Mouse (Mus musculus): Measurements from ENCODE around the gene Pir.

The Pir gene

GRCm38 (mm10) chrX:164269285-164269761, at the start of gene Pir:
Gene Pir (plus strand): TSS chrX:164269371.
- peak; percentile 36 for DNase-seq (ENCODE audit: low read depth)

GRCm38 (mm10) chrX:164221989-164222388, 47.2 kb upstream of the Pir start:
- DNase-seq (ENCODE audit: low read depth): no peak

- no peak for DNase-seq (ENCODE audit: low read depth)
Measured at GRCm38 (mm10) chrX:164233380-164233779, 35.8 kb upstream of the Pir start.

- DNase-seq (ENCODE audit: low read depth): no peak
Measured at GRCm38 (mm10) chrX:164245714-164246113, 23.5 kb upstream of the Pir start.

- DNase-seq (ENCODE audit: low read depth): no peak
Measured at GRCm38 (mm10) chrX:164246722-164247121, 22.4 kb upstream of the Pir start.

- no peak for DNase-seq (ENCODE audit: low read depth)
Measured at GRCm38 (mm10) chrX:164256527-164256926, 12.6 kb upstream of the Pir start.

- no peak for DNase-seq (ENCODE audit: low read depth)
Measured at GRCm38 (mm10) chrX:164258057-164258456, 11.1 kb upstream of the Pir start, which contains the start of gene Bmx. Gene Bmx (minus strand): TSS chrX:164258193.

- no peak for DNase-seq (ENCODE audit: low read depth)
Measured at GRCm38 (mm10) chrX:164258662-164259061, 10.5 kb upstream of the Pir start.

GRCm38 (mm10) chrX:164262286-164262685, 6.9 kb upstream of the Pir start:
- no peak for DNase-seq (ENCODE audit: low read depth)

- DNase-seq (ENCODE audit: low read depth): no peak
Measured at GRCm38 (mm10) chrX:164264861-164265260, 4.3 kb upstream of the Pir start.

GRCm38 (mm10) chrX:164270603-164271002, 1.4 kb downstream of the Pir start:
- no peak for DNase-seq (ENCODE audit: low read depth)

- no peak for DNase-seq (ENCODE audit: low read depth)
Measured at GRCm38 (mm10) chrX:164275536-164275935, 6.4 kb downstream of the Pir start.

GRCm38 (mm10) chrX:164280918-164281647, 11.9 kb downstream of the Pir start:
- DNase-seq (ENCODE audit: low read depth): no peak

GRCm38 (mm10) chrX:164283808-164284207, 14.6 kb downstream of the Pir start:
- DNase-seq (ENCODE audit: low read depth): no peak

- DNase-seq (ENCODE audit: low read depth): peak; percentile 12
Measured at GRCm38 (mm10) chrX:164287077-164287476, 17.9 kb downstream of the Pir start.

GRCm38 (mm10) chrX:164291147-164291546, 22.0 kb downstream of the Pir start:
- DNase-seq (ENCODE audit: low read depth): no peak

- DNase-seq (ENCODE audit: low read depth): no peak
Measured at GRCm38 (mm10) chrX:164306250-164306649, 37.1 kb downstream of the Pir start.

GRCm38 (mm10) chrX:164313876-164314275, 44.7 kb downstream of the Pir start:
- DNase-seq (ENCODE audit: low read depth): no peak

GRCm38 (mm10) chrX:164318554-164318953, 49.4 kb downstream of the Pir start:
- no peak for DNase-seq (ENCODE audit: low read depth)

GRCm38 (mm10) chrX:164320031-164320430, 50.9 kb downstream of the Pir start:
- DNase-seq (ENCODE audit: low read depth): no peak

GRCm38 (mm10) chrX:164322492-164322891, 53.3 kb downstream of the Pir start:
- no peak for DNase-seq (ENCODE audit: low read depth)

- no peak for DNase-seq (ENCODE audit: low read depth)
Measured at GRCm38 (mm10) chrX:164323391-164323913, 54.3 kb downstream of the Pir start.

GRCm38 (mm10) chrX:164330351-164330750, 61.2 kb downstream of the Pir start:
- DNase-seq (ENCODE audit: low read depth): no peak

- no peak for DNase-seq (ENCODE audit: low read depth)
Measured at GRCm38 (mm10) chrX:164330766-164331165, 61.6 kb downstream of the Pir start.

Data from c-Kit-positive CD71-negative TER-119-negative erythroid progenitor cells, embryonic 14.5 days (primary cell).